Mouse (Mus musculus): ENCODE results near the gene Il10ra. TPM values are rescaled to one million over a fixed set of nuclear protein-coding genes. Genes with fewer than 3 reads are reported as not detected.

Il10ra gene
- polyA plus RNA-seq, 1 experiment from 2014 or later = 72.1 TPM

DNA sequence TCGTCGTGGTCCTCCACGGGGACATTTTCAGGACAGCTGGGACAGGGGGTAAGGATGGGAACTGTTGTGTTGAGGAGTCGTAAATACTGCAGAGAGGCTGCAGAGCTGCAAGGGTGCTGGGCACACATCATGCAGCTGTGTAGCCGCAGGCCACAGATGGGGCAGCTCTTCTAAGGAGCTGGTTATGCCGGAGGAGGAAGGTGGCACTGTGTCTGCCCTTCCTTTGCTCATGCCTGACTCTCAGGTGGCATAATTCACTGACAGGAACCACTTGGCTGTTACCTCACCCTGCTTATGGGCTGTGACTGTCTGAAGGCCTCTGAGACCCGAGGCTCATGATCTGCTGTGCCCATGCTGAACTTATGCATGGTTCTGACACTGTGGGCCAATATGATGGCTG lies 18.6 kb downstream of the Il10ra start:
- Histone ChIP-seq H3K36me3 (ENCODE audit: inconsistent target) (peaks cover 23% of the 10 kb centered on the region), H3K79me2 (ENCODE audit: inconsistent target) (peaks cover 20% of the 10 kb centered on the region), H3K27ac (peak overlapping the region; percentile 21; the same call in 1 of the 2 replicates), H3K4me3 (ENCODE audit: inconsistent target) (no peak overlapping the region)
- 75% methylated on average over 7 of the region's 7 CpGs for WGBS (ENCODE audit: missing documents)

DNA sequence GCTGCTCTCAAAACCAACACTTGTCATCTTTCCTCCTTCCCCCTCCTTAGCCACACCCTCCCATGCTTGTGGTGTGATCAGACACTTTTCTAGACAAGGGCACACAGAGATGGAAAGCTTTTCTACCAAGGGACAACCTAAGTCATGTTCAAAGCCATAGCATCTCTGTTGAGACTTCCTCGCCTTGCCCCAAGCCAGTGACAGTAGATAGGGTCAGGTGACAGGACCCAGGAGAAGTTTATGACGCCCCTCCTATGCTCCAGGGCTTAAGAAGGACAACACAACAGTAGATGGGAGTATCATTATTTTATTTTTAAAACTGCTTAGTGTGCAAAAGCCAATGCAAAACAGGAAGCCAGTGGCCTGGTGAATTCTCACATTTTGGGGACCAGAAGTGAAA lies 21.4 kb downstream of the Il10ra start:
- Histone ChIP-seq H3K4me3 (ENCODE audit: inconsistent target) (no peak overlapping the region), H3K36me3 (ENCODE audit: inconsistent target) (no peaks in the 10 kb centered on the region), H3K79me2 (ENCODE audit: inconsistent target) (no peaks in the 10 kb centered on the region), H3K27ac (peak overlapping the region; percentile 100)
- 37% methylated on average over 2 of the region's 2 CpGs for WGBS (ENCODE audit: missing documents)

DNA sequence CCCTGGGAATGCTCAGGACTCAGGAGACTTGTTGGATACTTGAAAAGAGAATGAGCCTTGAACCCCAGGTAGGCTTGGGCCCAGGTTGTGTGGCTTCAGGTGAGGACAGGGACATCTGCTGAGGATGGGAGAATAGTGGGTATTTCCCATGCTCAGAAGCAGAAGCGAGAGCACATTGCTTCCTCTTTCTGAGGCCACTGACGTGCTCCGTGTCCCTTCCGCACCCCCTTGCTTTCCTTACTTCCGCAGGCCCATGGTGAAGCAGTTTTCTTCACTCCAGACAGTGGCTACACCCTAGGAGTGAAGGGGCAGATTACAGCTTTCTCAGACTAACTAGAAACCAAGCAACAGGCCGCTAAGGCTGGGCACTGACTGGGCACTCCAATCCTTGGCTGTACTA lies 22.9 kb downstream of the Il10ra start:
- WGBS (ENCODE audit: missing documents) = 5% methylated on average over 6 of the region's 6 CpGs
- Histone ChIP-seq H3K79me2 (ENCODE audit: inconsistent target) (no peaks in the 10 kb centered on the region), H3K4me3 (ENCODE audit: inconsistent target) (no peak overlapping the region), H3K27ac (peak overlapping the region; percentile 100), H3K36me3 (ENCODE audit: inconsistent target) (no peaks in the 10 kb centered on the region)

DNA sequence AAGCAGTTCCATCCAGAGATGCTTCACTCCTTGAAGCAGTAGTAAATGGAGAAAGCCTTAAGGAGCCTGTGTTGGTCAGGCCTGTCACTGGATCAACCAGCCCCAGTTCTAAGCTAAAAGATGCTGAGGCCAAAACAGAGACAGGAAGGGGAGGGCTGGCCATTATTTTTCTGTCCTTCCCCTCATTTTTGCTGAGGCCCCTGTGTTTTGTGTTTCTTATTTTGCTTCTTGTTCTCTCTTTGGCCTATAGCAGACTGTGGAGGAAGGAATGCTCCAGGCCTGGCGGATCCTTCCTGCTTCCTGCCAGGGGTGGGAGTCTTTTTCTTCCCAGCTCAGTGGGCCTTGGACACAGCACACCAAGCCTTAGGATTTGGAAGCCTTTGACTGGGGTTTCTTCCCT lies 23.5 kb downstream of the Il10ra start:
- Histone ChIP-seq H3K4me3 (ENCODE audit: inconsistent target) (no peak overlapping the region), H3K27ac (peak overlapping the region; percentile 100), H3K36me3 (ENCODE audit: inconsistent target) (no peaks in the 10 kb centered on the region), H3K79me2 (ENCODE audit: inconsistent target) (no peaks in the 10 kb centered on the region)
- 71% methylated on average over 1 of the region's 1 CpGs for WGBS (ENCODE audit: missing documents)

DNA sequence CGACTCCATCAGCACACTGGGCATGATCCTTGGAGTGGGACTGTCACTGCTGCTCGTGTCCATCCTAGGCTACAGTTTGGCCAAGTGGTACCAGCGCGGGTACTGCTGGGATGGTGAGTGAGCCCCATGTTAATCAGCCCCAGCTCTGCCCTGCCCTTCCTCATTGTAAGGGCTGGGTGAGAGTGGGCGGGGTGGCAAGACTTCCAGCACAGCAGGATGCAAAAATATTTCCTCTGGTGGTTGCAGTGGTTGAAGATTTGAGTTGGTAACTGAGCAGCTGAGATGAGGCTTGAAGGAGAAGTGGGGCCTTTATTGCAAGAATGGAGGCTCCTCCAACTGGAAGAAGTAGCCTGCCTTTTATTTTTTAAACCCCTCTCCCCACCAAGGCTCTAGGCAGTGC lies 27.6 kb downstream of the Il10ra start:
- Histone ChIP-seq H3K36me3 (ENCODE audit: inconsistent target) (no peaks in the 10 kb centered on the region), H3K4me3 (ENCODE audit: inconsistent target) (no peak overlapping the region), H3K79me2 (ENCODE audit: inconsistent target) (no peaks in the 10 kb centered on the region), H3K27ac (peak overlapping the region; percentile 81)
- WGBS (ENCODE audit: missing documents) = 22% methylated on average over 5 of the region's 5 CpGs

DNA sequence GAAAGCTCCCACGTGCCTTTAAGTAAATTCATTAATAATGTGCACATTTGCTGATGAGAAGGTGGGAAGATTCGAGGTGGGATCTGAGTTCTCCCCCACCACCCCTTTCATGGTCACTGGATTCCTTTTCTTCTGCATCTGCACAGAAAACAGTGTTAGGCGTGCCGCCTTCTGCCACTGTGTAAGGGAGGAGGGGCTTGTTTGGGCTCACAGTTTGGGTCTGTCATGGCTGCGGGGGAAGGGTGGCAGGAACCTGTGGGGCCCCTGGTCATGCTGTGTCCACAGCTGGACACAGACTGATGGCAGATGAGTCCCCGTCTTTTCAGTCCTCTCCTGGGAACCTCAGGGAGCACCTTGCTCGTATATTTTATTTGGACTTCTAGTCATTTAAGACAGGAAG lies 32.2 kb downstream of the Il10ra start:
- no peaks in the 10 kb centered on the region for H3K36me3 ChIP-seq (ENCODE audit: inconsistent target)
- 91% methylated on average over 7 of the region's 7 CpGs for WGBS (ENCODE audit: missing documents)
- H3K27ac ChIP-seq = no peak overlapping the region
- H3K4me3 ChIP-seq (ENCODE audit: inconsistent target) = no peak overlapping the region
- no peaks in the 10 kb centered on the region for H3K79me2 ChIP-seq (ENCODE audit: inconsistent target)

DNA sequence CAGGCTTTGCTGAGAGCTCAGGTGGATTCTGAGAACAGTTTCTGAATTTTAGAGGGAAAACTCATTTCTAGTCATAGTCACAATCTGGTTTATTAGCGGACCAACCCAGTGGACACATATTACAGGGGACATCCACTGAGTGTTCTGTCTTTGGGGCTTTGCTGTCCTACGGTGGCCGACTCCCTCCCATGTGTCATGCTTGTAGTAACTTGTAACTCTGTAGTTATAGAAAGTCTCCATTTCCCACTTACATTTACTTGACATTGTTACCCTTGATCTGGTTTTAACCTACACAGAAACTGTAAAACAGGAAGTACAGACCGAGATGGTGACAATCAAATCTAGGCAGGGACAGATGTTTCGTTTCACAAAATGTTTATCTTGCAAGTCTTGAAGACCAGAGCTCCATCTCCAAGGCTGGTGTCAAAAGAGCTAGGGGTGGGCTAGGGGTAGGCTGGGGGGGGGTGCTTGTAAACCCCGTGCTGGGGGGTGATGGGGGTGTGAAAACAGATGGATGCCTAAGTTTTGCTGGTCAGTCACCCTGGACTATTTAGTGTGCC lies 33.2 kb downstream of the Il10ra start:
- Histone ChIP-seq H3K79me2 (ENCODE audit: inconsistent target) (no peaks in the 10 kb centered on the region), H3K36me3 (ENCODE audit: inconsistent target) (no peaks in the 10 kb centered on the region), H3K27ac (peak overlapping the region; percentile 25), H3K4me3 (ENCODE audit: inconsistent target) (no peak overlapping the region)
- WGBS (ENCODE audit: missing documents) = 30% methylated on average over 6 of the region's 6 CpGs

DNA sequence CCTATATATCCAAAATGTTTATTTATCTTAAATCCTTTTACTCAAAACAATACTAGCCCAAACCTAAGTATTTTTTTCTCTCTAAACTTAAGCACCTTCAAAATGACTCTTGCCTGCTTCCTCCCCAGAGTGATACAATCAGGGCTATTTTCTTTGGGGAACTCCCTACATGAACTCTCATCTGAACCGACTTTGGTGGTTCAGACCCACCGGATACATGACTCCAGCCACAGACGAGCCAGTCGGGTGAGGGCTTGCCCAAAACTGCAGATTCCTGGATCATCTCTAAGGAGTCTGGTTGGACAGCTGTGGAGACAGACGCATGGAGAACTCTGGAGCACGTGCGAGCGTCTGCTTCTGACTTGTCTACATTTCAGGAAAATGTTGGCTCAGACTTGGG lies 39.6 kb downstream of the Il10ra start:
- no peak overlapping the region for H3K27ac ChIP-seq
- WGBS (ENCODE audit: missing documents) = 62% methylated on average over 8 of the region's 8 CpGs
- H3K79me2 ChIP-seq (ENCODE audit: inconsistent target) = no peaks in the 10 kb centered on the region
- no peak overlapping the region for H3K4me3 ChIP-seq (ENCODE audit: inconsistent target)
- H3K36me3 ChIP-seq (ENCODE audit: inconsistent target) = no peaks in the 10 kb centered on the region

DNA sequence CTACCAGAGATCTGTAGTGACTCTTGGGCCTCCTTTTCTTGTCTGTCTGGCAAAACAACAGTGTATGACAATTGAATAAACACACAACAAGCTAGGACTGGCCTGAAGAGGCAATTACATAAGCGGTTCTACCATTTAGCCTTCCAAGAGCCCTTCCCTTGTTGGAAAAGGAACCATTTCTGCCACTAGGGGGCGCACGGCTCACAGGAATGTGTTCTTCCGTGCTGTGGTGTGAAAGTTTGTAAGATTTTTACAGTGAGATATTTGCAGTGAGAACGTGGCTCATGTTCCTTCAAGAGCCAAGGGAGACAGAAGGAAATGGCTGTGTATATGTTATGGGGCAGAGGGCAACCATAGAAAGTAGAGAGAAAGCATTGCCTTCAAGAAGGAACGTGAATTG lies 47.4 kb downstream of the Il10ra start:
- WGBS (ENCODE audit: missing documents) = 17% methylated on average over 6 of the region's 6 CpGs
- H3K36me3 ChIP-seq (ENCODE audit: inconsistent target) = no peaks in the 10 kb centered on the region
- 0 out of 2 replicates have a peak overlapping the region, but pooled peaks have one; percentile 24 for H3K27ac ChIP-seq
- no peak overlapping the region for H3K4me3 ChIP-seq (ENCODE audit: inconsistent target)
- no peaks in the 10 kb centered on the region for H3K79me2 ChIP-seq (ENCODE audit: inconsistent target)

DNA sequence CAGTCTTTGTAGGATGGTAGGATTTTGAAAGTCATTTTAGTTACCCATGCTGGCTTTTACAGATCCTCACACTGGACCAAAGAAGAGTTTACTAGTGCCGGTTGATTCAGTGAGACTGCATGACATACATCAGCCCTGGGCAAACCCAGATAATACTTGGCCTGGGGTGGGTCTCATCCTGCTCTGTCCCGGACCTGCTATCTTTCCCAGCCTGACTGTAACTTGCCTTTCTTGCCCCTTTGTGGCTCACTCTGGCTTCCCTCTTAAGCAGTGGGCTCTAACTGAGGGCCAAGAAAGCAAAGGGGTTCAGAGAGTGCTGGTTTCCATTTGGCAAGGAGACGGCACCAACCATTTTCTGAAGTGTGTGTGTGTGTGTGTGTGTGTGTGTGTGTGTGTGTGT lies 49.3 kb downstream of the Il10ra start:
- H3K36me3 ChIP-seq (ENCODE audit: inconsistent target) = no peaks in the 10 kb centered on the region
- no peaks in the 10 kb centered on the region for H3K79me2 ChIP-seq (ENCODE audit: inconsistent target)
- no peak overlapping the region for H3K4me3 ChIP-seq (ENCODE audit: inconsistent target)
- no peak overlapping the region for H3K27ac ChIP-seq
- WGBS (ENCODE audit: missing documents) = 97% methylated on average over 3 of the region's 3 CpGs

DNA sequence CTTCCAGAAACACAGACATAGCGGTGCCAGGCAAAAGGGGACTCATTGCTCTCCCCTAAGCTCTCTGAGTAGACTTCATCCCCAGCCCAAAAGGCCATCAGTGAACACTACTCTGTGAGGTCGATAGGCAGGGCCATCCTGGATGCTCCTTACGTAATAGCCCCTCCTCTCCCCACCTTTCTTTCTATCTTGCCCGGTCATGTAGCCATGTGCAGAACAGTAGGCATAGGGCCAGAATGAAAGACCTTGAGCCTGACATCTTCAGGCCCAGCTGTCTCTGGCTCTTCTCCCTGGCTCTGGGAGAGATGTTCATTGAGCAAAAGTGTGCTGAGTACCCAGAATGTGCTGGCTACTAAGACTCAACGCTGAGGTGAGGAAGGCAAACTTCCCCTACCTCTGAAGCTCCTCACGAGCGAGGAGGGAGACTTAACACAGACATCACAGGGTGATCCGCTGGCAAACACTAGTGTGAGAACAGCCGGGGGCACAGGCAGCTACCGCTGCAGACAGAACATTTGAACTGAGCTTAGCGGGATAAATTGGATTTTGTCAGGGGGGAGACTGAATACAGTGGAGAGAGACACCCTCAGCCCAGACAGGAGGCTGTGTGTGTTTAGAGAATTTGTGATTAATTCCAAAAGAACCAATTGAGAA lies 53.3 kb downstream of the Il10ra start:
- no peak overlapping the region for H3K27ac ChIP-seq
- no peaks in the 10 kb centered on the region for H3K36me3 ChIP-seq (ENCODE audit: inconsistent target)
- WGBS (ENCODE audit: missing documents) = 81% methylated on average over 11 of the region's 11 CpGs
- H3K4me3 ChIP-seq (ENCODE audit: inconsistent target) = no peak overlapping the region
- no peaks in the 10 kb centered on the region for H3K79me2 ChIP-seq (ENCODE audit: inconsistent target)

DNA sequence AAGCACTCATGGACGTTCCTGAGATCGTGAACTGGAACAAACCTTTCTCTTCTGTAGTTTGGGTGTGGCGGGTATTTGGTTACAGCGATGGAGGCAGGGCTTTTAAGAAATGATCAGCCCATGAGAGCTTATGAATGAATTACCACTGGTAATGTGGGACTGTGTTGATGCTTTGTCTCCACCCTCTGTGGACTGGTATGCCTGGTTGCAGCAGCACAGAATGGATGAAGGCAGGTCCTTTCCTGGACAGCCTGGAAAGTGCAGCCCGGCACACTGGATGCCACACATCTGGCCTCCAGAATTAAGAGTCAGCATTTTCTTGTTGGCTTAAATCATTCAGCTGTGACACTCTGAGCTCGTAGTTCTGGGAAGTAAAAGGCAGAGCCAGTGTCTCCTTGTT lies 56.9 kb downstream of the Il10ra start:
- no peaks in the 10 kb centered on the region for H3K36me3 ChIP-seq (ENCODE audit: inconsistent target)
- no peak overlapping the region for H3K4me3 ChIP-seq (ENCODE audit: inconsistent target)
- 92% methylated on average over 6 of the region's 6 CpGs for WGBS (ENCODE audit: missing documents)
- H3K79me2 ChIP-seq (ENCODE audit: inconsistent target) = no peaks in the 10 kb centered on the region
- H3K27ac ChIP-seq = no peak overlapping the region

DNA sequence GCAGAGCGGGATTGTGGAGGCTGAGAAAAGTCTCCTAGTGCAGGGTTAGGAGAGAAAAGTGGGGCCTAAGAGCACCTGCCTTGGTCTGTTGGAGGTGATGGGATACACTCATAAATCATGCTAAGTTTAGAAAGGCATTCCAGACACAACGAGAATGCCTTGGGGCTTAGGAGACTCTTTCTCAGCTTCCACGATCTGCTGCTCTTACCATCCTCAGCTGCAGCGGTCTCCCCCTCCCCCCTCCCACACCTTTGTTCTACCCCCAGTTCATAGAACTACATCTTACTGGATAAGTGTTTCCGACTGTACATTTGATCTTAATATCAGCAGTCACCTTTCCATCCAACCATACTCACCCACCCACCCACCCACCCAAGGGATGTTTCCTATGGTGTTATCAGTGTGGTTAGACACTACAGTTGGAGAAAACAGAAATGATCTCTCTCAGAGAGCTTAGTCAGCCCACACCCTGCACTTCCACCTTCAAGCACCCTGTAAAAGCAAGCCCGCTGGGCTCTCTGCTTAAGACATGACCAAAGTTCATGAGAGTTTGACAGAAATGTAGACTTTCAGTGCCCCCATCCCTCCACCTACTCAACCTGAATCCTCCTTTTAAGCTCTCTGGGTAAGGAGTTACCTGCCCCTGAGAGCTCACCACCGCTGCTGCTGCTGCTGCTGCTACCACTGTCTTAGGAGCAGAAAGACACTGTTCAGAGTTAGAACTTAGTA lies 61.8 kb downstream of the Il10ra start:
- no peaks in the 10 kb centered on the region for H3K36me3 ChIP-seq (ENCODE audit: inconsistent target)
- no peak overlapping the region for H3K27ac ChIP-seq
- 89% methylated on average over 6 of the region's 7 CpGs for WGBS (ENCODE audit: missing documents)
- H3K79me2 ChIP-seq (ENCODE audit: inconsistent target) = no peaks in the 10 kb centered on the region
- no peak overlapping the region for H3K4me3 ChIP-seq (ENCODE audit: inconsistent target)

DNA sequence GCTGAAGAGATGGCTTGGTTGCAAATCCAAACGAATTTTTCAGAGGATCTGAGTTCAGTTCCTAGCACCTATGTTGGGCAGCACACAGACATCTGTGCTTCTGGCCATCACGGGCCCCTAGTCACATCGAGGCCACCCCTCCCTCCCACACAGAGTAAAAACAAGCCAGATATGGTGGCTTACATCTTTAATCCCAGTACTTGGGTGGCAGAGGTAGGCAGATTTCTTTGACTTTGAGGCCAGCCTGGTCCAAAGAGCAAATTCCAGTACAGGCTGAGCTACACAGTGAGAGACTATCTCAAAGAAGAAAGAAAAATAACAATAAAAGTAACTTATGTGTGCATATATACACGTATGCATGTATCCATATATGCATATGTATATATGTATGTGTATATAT lies 62.8 kb downstream of the Il10ra start:
- Histone ChIP-seq H3K27ac (no peak overlapping the region), H3K79me2 (ENCODE audit: inconsistent target) (no peaks in the 10 kb centered on the region), H3K36me3 (ENCODE audit: inconsistent target) (no peaks in the 10 kb centered on the region), H3K4me3 (ENCODE audit: inconsistent target) (no peak overlapping the region)
- WGBS (ENCODE audit: missing documents) = 84% methylated on average over 4 of the region's 4 CpGs

DNA sequence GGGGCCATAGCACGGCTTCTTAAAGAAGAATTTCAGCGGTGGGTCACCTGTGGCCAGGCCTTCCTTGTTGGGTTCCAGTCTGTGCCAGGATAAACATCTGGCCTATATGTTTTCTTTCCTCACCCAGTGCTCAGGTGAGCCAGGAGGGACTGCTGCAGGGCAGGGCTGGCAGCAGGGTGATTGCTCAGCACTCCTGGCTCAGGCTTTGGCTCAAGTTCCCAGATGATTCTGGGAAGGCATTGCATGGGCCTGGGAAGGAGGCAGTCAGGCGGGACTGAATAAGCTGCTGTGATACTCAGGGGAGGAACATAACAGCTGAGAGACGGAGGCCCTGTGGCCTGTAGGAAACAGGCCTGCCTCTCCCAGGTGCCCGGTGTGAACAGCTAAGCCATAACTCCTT lies 63.8 kb downstream of the Il10ra start:
- Histone ChIP-seq H3K79me2 (ENCODE audit: inconsistent target) (no peaks in the 10 kb centered on the region), H3K36me3 (ENCODE audit: inconsistent target) (no peaks in the 10 kb centered on the region), H3K4me3 (ENCODE audit: inconsistent target) (no peak overlapping the region), H3K27ac (no peak overlapping the region)
- WGBS (ENCODE audit: missing documents) = 77% methylated on average over 5 of the region's 5 CpGs

Measured in macrophage (primary cell).